Mouse (Mus musculus): ENCODE results near the gene Gm12790.
"Not testable (repeated sequence)": the region's sequence is repeated elsewhere in the genome, so short reads cannot be mapped to it uniquely, and the experiment has no call there.

Gm12790 gene

GRCm38 (mm10) chr4:101980949-101981348 is at the start of gene Gm12790:
Gm12790 (minus strand) TSS chr4:101981049.
- DNase-seq (ENCODE audit: low spot score in 2 of 2): not testable (repeated sequence)

- DNase-seq (ENCODE audit: low spot score in 2 of 2): no peak
Observed at GRCm38 (mm10) chr4:102026619-102027018, 45.8 kb upstream of the Gm12790 start.

- DNase-seq (ENCODE audit: low spot score in 2 of 2): peak in 1 of 2 experiments; percentile 64
Observed at GRCm38 (mm10) chr4:101998267-101998922, 17.5 kb upstream of the Gm12790 start.

- DNase-seq (ENCODE audit: low spot score in 2 of 2): no peak
Observed at GRCm38 (mm10) chr4:101997426-101997825, 16.6 kb upstream of the Gm12790 start.

- not testable (repeated sequence) for DNase-seq (ENCODE audit: low spot score in 2 of 2)
Observed at GRCm38 (mm10) chr4:101986326-101986725, 5.5 kb upstream of the Gm12790 start, which contains the start of gene Gm12789. Gm12789 (plus strand) TSS chr4:101986626.

GRCm38 (mm10) chr4:101985678-101986077 is 4.8 kb upstream of the Gm12790 start:
- no peak for DNase-seq (ENCODE audit: low spot score in 2 of 2)

- DNase-seq (ENCODE audit: low spot score in 2 of 2): not testable (repeated sequence)
Observed at GRCm38 (mm10) chr4:101940107-101940506, 40.7 kb downstream of the Gm12790 start, which contains the start of gene Gm12794. Gm12794 (plus strand) TSS chr4:101940407.
